Mouse (Mus musculus): ENCODE measurements at regions not wholly inside any gene's neighbourhood (a gene's known extent, or its start where the extent isn't known, plus 50 kb on each side); places are given as distances from the start of the nearest gene placed in this dataset.

- no peaks in the 10 kb centered on the region for H3K4me1 ChIP-seq (ENCODE audit: control insufficient read depth, insufficient read depth, low read length)
- no peaks in the 10 kb centered on the region for H3K9me3 ChIP-seq (ENCODE audit: control insufficient read depth, low read length)
- no peak for DNase-seq
- no peaks in the 10 kb centered on the region for H3K36me3 ChIP-seq (ENCODE audit: control insufficient read depth, insufficient read depth, low read length)
- no peak overlapping the region for H3K27ac ChIP-seq (replicated peaks; ENCODE audit: low read depth, low read length)
- H3K9ac ChIP-seq (replicated peaks; ENCODE audit: low read length), result no peak overlapping the region
- ATAC-seq (ENCODE audit: low FRiP score, low TSS enrichment), result no peak
- WGBS, result 73% methylated on average over 5 of the region's 5 CpGs
- H3K4me3 ChIP-seq (replicated peaks; ENCODE audit: low read depth, low read length), result no peak overlapping the region
- H3K27me3 ChIP-seq (ENCODE audit: control insufficient read depth, insufficient read depth, low read length), result no peaks in the 10 kb centered on the region
- H3K4me2 ChIP-seq (ENCODE audit: low read length), result no peak overlapping the region
These were observed 102.4 kb upstream of the Zfp64 start for GRCm38 (mm10) chr2:169057831-169058230.

GRCm38 (mm10) chr2:169049947-169050346, 94.6 kb upstream of the Zfp64 start:
- no peak overlapping the region for H3K9ac ChIP-seq (replicated peaks; ENCODE audit: low read length)
- H3K36me3 ChIP-seq (ENCODE audit: control insufficient read depth, insufficient read depth, low read length), result no peaks in the 10 kb centered on the region
- no peak overlapping the region for H3K27ac ChIP-seq (replicated peaks; ENCODE audit: low read depth, low read length)
- no peaks in the 10 kb centered on the region for H3K9me3 ChIP-seq (ENCODE audit: control insufficient read depth, low read length)
- no peak overlapping the region for H3K4me3 ChIP-seq (replicated peaks; ENCODE audit: low read depth, low read length)
- no peak overlapping the region for H3K4me2 ChIP-seq (ENCODE audit: low read length)
- H3K4me1 ChIP-seq (ENCODE audit: control insufficient read depth, insufficient read depth, low read length), result no peaks in the 10 kb centered on the region
- DNase-seq, result no peak
- no peaks in the 10 kb centered on the region for H3K27me3 ChIP-seq (ENCODE audit: control insufficient read depth, insufficient read depth, low read length)
- WGBS, result 93% methylated on average over 14 of the region's 14 CpGs
- no peak for ATAC-seq (ENCODE audit: low FRiP score, low TSS enrichment)

- ATAC-seq (ENCODE audit: low FRiP score, low TSS enrichment), result no peak
- 94% methylated on average over 2 of the region's 2 CpGs for WGBS
These were observed 86.4 kb upstream of the Zfp64 start for GRCm38 (mm10) chr2:169041748-169042147.

GRCm38 (mm10) chr2:169037975-169038374, 82.6 kb upstream of the Zfp64 start:
- no peaks in the 10 kb centered on the region for H3K27me3 ChIP-seq (ENCODE audit: control insufficient read depth, insufficient read depth, low read length)
- H3K4me2 ChIP-seq (ENCODE audit: low read length), result peak overlapping the region; percentile 29
- DNase-seq (peak; percentile 66), ATAC-seq (ENCODE audit: low FRiP score, low TSS enrichment) (0 out of 2 replicates have a peak, but pooled peaks have one; percentile 66)
- H3K36me3 ChIP-seq (ENCODE audit: control insufficient read depth, insufficient read depth, low read length), result no peaks in the 10 kb centered on the region
- peaks cover 9% of the 10 kb centered on the region; the same call in 1 of the 2 replicates for H3K4me1 ChIP-seq (ENCODE audit: control insufficient read depth, insufficient read depth, low read length)
- H3K4me3 ChIP-seq (replicated peaks; ENCODE audit: low read depth, low read length), result no peak overlapping the region
- H3K9me3 ChIP-seq (ENCODE audit: control insufficient read depth, low read length), result no peaks in the 10 kb centered on the region
- WGBS, result 35% methylated on average over 11 of the region's 11 CpGs
- H3K27ac ChIP-seq (replicated peaks; ENCODE audit: low read depth, low read length), result peak overlapping the region; percentile 79
- H3K9ac ChIP-seq (replicated peaks; ENCODE audit: low read length), result peak overlapping the region; percentile 29; the same call in 1 of the 2 replicates

More at GRCm38 (mm10) chr2:169041748-169042147, 86.4 kb upstream of the Zfp64 start:
- Histone ChIP-seq H3K27ac (replicated peaks; ENCODE audit: low read depth, low read length) (no peak overlapping the region), H3K36me3 (ENCODE audit: control insufficient read depth, insufficient read depth, low read length) (no peaks in the 10 kb centered on the region), H3K4me2 (ENCODE audit: low read length) (no peak overlapping the region), H3K4me3 (replicated peaks; ENCODE audit: low read depth, low read length) (no peak overlapping the region), H3K4me1 (ENCODE audit: control insufficient read depth, insufficient read depth, low read length) (peaks cover 9% of the 10 kb centered on the region; the same call in 1 of the 2 replicates), H3K9ac (replicated peaks; ENCODE audit: low read length) (no peak overlapping the region), H3K27me3 (ENCODE audit: control insufficient read depth, insufficient read depth, low read length) (no peaks in the 10 kb centered on the region), H3K9me3 (ENCODE audit: control insufficient read depth, low read length) (no peaks in the 10 kb centered on the region)
- no peak for DNase-seq

GRCm38 (mm10) chr2:169037519-169037918, 82.1 kb upstream of the Zfp64 start:
- WGBS, result 46% methylated on average over 9 of the region's 9 CpGs
- Histone ChIP-seq H3K4me1 (ENCODE audit: control insufficient read depth, insufficient read depth, low read length) (peaks cover 9% of the 10 kb centered on the region; the same call in 1 of the 2 replicates), H3K4me3 (replicated peaks; ENCODE audit: low read depth, low read length) (no peak overlapping the region), H3K9ac (replicated peaks; ENCODE audit: low read length) (peak overlapping the region; percentile 29; the same call in 1 of the 2 replicates), H3K9me3 (ENCODE audit: control insufficient read depth, low read length) (no peaks in the 10 kb centered on the region), H3K27me3 (ENCODE audit: control insufficient read depth, insufficient read depth, low read length) (no peaks in the 10 kb centered on the region), H3K4me2 (ENCODE audit: low read length) (peak overlapping the region; percentile 29), H3K36me3 (ENCODE audit: control insufficient read depth, insufficient read depth, low read length) (no peaks in the 10 kb centered on the region), H3K27ac (replicated peaks; ENCODE audit: low read depth, low read length) (peak overlapping the region; percentile 79)
- DNase-seq, result peak; percentile 60
- no peak for ATAC-seq (ENCODE audit: low FRiP score, low TSS enrichment)

- H3K9ac ChIP-seq (replicated peaks; ENCODE audit: low read length), result no peak overlapping the region
- H3K27ac ChIP-seq (replicated peaks; ENCODE audit: low read depth, low read length), result no peak overlapping the region
- no peaks in the 10 kb centered on the region for H3K36me3 ChIP-seq (ENCODE audit: control insufficient read depth, insufficient read depth, low read length)
- 39% methylated on average over 3 of the region's 3 CpGs for WGBS
- no peaks in the 10 kb centered on the region for H3K9me3 ChIP-seq (ENCODE audit: control insufficient read depth, low read length)
- no peak overlapping the region for H3K4me2 ChIP-seq (ENCODE audit: low read length)
- DNase-seq (peak; percentile 19), ATAC-seq (ENCODE audit: low FRiP score, low TSS enrichment) (no peak)
- H3K4me3 ChIP-seq (replicated peaks; ENCODE audit: low read depth, low read length), result no peak overlapping the region
- H3K27me3 ChIP-seq (ENCODE audit: control insufficient read depth, insufficient read depth, low read length), result no peaks in the 10 kb centered on the region
- peaks cover 9% of the 10 kb centered on the region; the same call in 1 of the 2 replicates for H3K4me1 ChIP-seq (ENCODE audit: control insufficient read depth, insufficient read depth, low read length)
These were observed 79.9 kb upstream of the Zfp64 start for GRCm38 (mm10) chr2:169035315-169035714.

- Histone ChIP-seq H3K9ac (replicated peaks; ENCODE audit: low read length) (no peak overlapping the region; the same call in 1 of the 2 replicates), H3K9me3 (ENCODE audit: control insufficient read depth, low read length) (no peaks in the 10 kb centered on the region), H3K4me1 (ENCODE audit: control insufficient read depth, insufficient read depth, low read length) (peaks cover 9% of the 10 kb centered on the region; the same call in 1 of the 2 replicates), H3K4me3 (replicated peaks; ENCODE audit: low read depth, low read length) (no peak overlapping the region), H3K4me2 (ENCODE audit: low read length) (no peak overlapping the region), H3K27me3 (ENCODE audit: control insufficient read depth, insufficient read depth, low read length) (no peaks in the 10 kb centered on the region), H3K36me3 (ENCODE audit: control insufficient read depth, insufficient read depth, low read length) (no peaks in the 10 kb centered on the region), H3K27ac (replicated peaks; ENCODE audit: low read depth, low read length) (no peak overlapping the region)
- whole genome bisulfite sequencing, result 59% methylated on average over 18 of the region's 18 CpGs
- ATAC-seq (ENCODE audit: low FRiP score, low TSS enrichment) (no peak), DNase-seq (no peak)
These were observed 78.6 kb upstream of the Zfp64 start for GRCm38 (mm10) chr2:169033997-169034396.

GRCm38 (mm10) chr2:169033181-169033580, 77.8 kb upstream of the Zfp64 start:
- no peak overlapping the region for H3K4me3 ChIP-seq (replicated peaks; ENCODE audit: low read depth, low read length)
- peaks cover 9% of the 10 kb centered on the region; the same call in 1 of the 2 replicates for H3K4me1 ChIP-seq (ENCODE audit: control insufficient read depth, insufficient read depth, low read length)
- no peaks in the 10 kb centered on the region for H3K27me3 ChIP-seq (ENCODE audit: control insufficient read depth, insufficient read depth, low read length)
- DNase-seq (no peak), ATAC-seq (ENCODE audit: low FRiP score, low TSS enrichment) (no peak)
- H3K36me3 ChIP-seq (ENCODE audit: control insufficient read depth, insufficient read depth, low read length), result no peaks in the 10 kb centered on the region
- 18% methylated on average over 3 of the region's 3 CpGs for WGBS
- H3K4me2 ChIP-seq (ENCODE audit: low read length), result no peak overlapping the region
- no peaks in the 10 kb centered on the region for H3K9me3 ChIP-seq (ENCODE audit: control insufficient read depth, low read length)
- no peak overlapping the region for H3K9ac ChIP-seq (replicated peaks; ENCODE audit: low read length)
- H3K27ac ChIP-seq (replicated peaks; ENCODE audit: low read depth, low read length), result no peak overlapping the region

GRCm38 (mm10) chr2:169028531-169029114, 73.2 kb upstream of the Zfp64 start:
- ATAC-seq (ENCODE audit: low FRiP score, low TSS enrichment) (no peak), DNase-seq (no peak)
- Histone ChIP-seq H3K4me2 (ENCODE audit: low read length) (no peak overlapping the region), H3K27ac (replicated peaks; ENCODE audit: low read depth, low read length) (no peak overlapping the region), H3K9ac (replicated peaks; ENCODE audit: low read length) (no peak overlapping the region), H3K27me3 (ENCODE audit: control insufficient read depth, insufficient read depth, low read length) (no peaks in the 10 kb centered on the region), H3K9me3 (ENCODE audit: control insufficient read depth, low read length) (no peaks in the 10 kb centered on the region), H3K4me1 (ENCODE audit: control insufficient read depth, insufficient read depth, low read length) (no peaks in the 10 kb centered on the region), H3K36me3 (ENCODE audit: control insufficient read depth, insufficient read depth, low read length) (no peaks in the 10 kb centered on the region), H3K4me3 (replicated peaks; ENCODE audit: low read depth, low read length) (no peak overlapping the region)
- 80% methylated on average over 9 of the region's 9 CpGs for WGBS

Data from midbrain, embryonic 14.5 days (tissue).